In genomic region chrX:42153056-42153455, GRCm38 (mm10) we compare ENCODE assay signal across 8 mouse cellular contexts. TPM values are rescaled to one million over a fixed set of nuclear protein-coding genes. Genes with fewer than 3 reads are reported as not detected.
A peak's percentile ranks its signal among the peaks of the same experiment; 100 is the strongest.
DNase-seq lines count a peak whose midpoint lies in the region; ATAC-seq and TF ChIP-seq lines count a peak whose summit lies in the region.

No protein-coding gene starts in this region.

- no peak overlapping the region for H3K9ac ChIP-seq in hindbrain, embryonic 15.5 days

- TF ChIP-seq POLR2A in bone marrow macrophage, adult 2 months (IDR thresholded peaks at IDR 0.05; ENCODE audit: borderline replicate concordance, low read depth, low read length), result no peak

- no peaks in the 10 kb centered on the region for H3K27me3 ChIP-seq in heart, embryonic 10.5 days (ENCODE audit: insufficient read depth, poor library complexity, severe bottlenecking)
- H3K27me3 ChIP-seq in hindbrain, embryonic 15.5 days, result no peaks in the 10 kb centered on the region
- H3K27me3 ChIP-seq in midbrain, embryonic 10.5 days (ENCODE audit: low read depth, poor library complexity, severe bottlenecking), result no peaks in the 10 kb centered on the region

- peaks cover 2% of the 10 kb centered on the region; the same call in 1 of the 2 replicates for H3K4me1 ChIP-seq in heart, embryonic 10.5 days
- peaks cover 8% of the 10 kb centered on the region; the same call in 1 of the 2 replicates for H3K4me1 ChIP-seq in bone marrow macrophage, adult 2 months (ENCODE audit: control insufficient read depth, insufficient read depth, low read length)
- H3K4me1 ChIP-seq in hindbrain, embryonic 15.5 days (replicated peaks), result peaks cover 6% of the 10 kb centered on the region
- peaks cover 7% of the 10 kb centered on the region; the same call in 1 of the 2 replicates for H3K4me1 ChIP-seq in midbrain, embryonic 10.5 days

- intact Hi-C loops in heart, postnatal 25 days (cut with DNase I), result loop anchor here (5.0 kb wide), 1 partner anchor 94 kb away; no protein-coding TSS in a partner anchor
- intact Hi-C loops in gastrocnemius, postnatal 14 days (cut with DNase I; ENCODE audit: low total_unique reads), result no loop called here
- intact Hi-C loops in left cerebral cortex, postnatal 25 days (cut with DNase I), result no loop called here

- H3K36me3 ChIP-seq in heart, embryonic 10.5 days, result no peaks in the 10 kb centered on the region
- H3K36me3 ChIP-seq in hindbrain, embryonic 15.5 days, result no peaks in the 10 kb centered on the region
- H3K36me3 ChIP-seq in midbrain, embryonic 10.5 days, result no peaks in the 10 kb centered on the region

- 21% methylated on average over 4 of the region's 4 CpGs for WGBS in heart, embryonic 10.5 days
- 33% methylated on average over 4 of the region's 4 CpGs for WGBS in hindbrain, embryonic 15.5 days
- WGBS in midbrain, embryonic 10.5 days, result 33% methylated on average over 4 of the region's 4 CpGs

- TF ChIP-seq CTCF in bone marrow macrophage, adult 2 months (IDR thresholded peaks at IDR 0.05; ENCODE audit: low read depth, low read length), result no peak

- H3K9me3 ChIP-seq in heart, embryonic 10.5 days, result no peaks in the 10 kb centered on the region
- H3K9me3 ChIP-seq in hindbrain, embryonic 15.5 days, result no peaks in the 10 kb centered on the region
- peaks cover 19% of the 10 kb centered on the region; the same call in 1 of the 2 replicates for H3K9me3 ChIP-seq in midbrain, embryonic 10.5 days (replicated peaks)

- DNase-seq in heart, embryonic 10.5 days (ENCODE audit: low spot score), result no peak
- no peak for DNase-seq in heart, postnatal 25 days (ENCODE audit: low spot score)
- DNase-seq in midbrain, embryonic 10.5 days (ENCODE audit: low spot score), result no peak
- no peak for DNase-seq in urinary bladder, postnatal 25 days (ENCODE audit: low spot score)
- no peak for DNase-seq in gastrocnemius, postnatal 14 days
- no peak for DNase-seq in left cerebral cortex, postnatal 25 days (ENCODE audit: low spot score in 2 of 2)

- H3K27ac ChIP-seq in heart, embryonic 10.5 days, result no peak overlapping the region
- no peak overlapping the region; the same call in 1 of the 2 replicates for H3K27ac ChIP-seq in bone marrow macrophage, adult 2 months (ENCODE audit: insufficient read depth, low read depth, low read length)
- H3K27ac ChIP-seq in hindbrain, embryonic 15.5 days (replicated peaks), result no peak overlapping the region
- no peak overlapping the region for H3K27ac ChIP-seq in midbrain, embryonic 10.5 days (replicated peaks)

- peak overlapping the region; percentile 55 for H3K4me2 ChIP-seq in hindbrain, embryonic 15.5 days

- ATAC-seq in hindbrain, embryonic 15.5 days (ENCODE audit: low FRiP score, low read depth), result no peak

- H3K4me3 ChIP-seq in heart, embryonic 10.5 days, result peak overlapping the region; percentile 72
- H3K4me3 ChIP-seq in bone marrow macrophage, adult 2 months (ENCODE audit: insufficient read depth, low read length), result peak overlapping the region; percentile 52
- peak overlapping the region; percentile 63; the same call in 1 of the 2 replicates for H3K4me3 ChIP-seq in hindbrain, embryonic 15.5 days
- peak overlapping the region; percentile 68 for H3K4me3 ChIP-seq in midbrain, embryonic 10.5 days

RNA-seq across cellular contexts. Expression of gene Stag2, which starts 3.9 kb away (rescaled TPM):
- polyA plus RNA-seq in heart, embryonic 10.5 days (2016; fragmentation: Nextera tagmentation; extraction: Ambion mirVana), result 35.0 and 39.6 TPM in 2 replicates
- 10 to 100 TPM; 39.9 to 46.0 TPM for total RNA-seq in heart, postnatal 25 days (2021)
- polyA plus RNA-seq in bone marrow macrophage, adult 2 months (2012; ENCODE audit: insufficient read depth, insufficient read length, missing spikeins), result 71.2 and 72.5 TPM in 2 replicates
- polyA plus RNA-seq in hindbrain, embryonic 15.5 days (2015; fragmentation: Nextera tagmentation; extraction: Ambion mirVana), result 17.6 and 21.8 TPM in 2 replicates
- polyA plus RNA-seq in midbrain, embryonic 10.5 days (2016; fragmentation: Nextera tagmentation; extraction: Ambion mirVana), result 40.2 and 46.9 TPM in 2 replicates
- total RNA-seq in gastrocnemius, postnatal 14 days (2021), result 10 to 100 TPM; 64.6 to 65.8 TPM
- total RNA-seq in left cerebral cortex, postnatal 25 days (2021), result 10 to 100 TPM; 48.1 to 49.5 TPM
